Mouse (Mus musculus) ES-Bruce4 (cell line): ENCODE data around the gene Il6.

Experiments
- CTCF ChIP-seq: IDR thresholded peaks from one replicate; pipeline ENCODE4 v1.8.1; 2011; ENCODE audit warnings: low read depth, low read length
- POLR2A ChIP-seq: IDR thresholded peaks from one replicate; pipeline ENCODE4 v1.8.1; 2011; ENCODE audit warnings: low read length; ENCODE audit not compliant: insufficient read depth

GRCm38 (mm10) chr5:29994344-29994743, 18.6 kb upstream of the Il6 start:
- TF ChIP-seq CTCF (no peak), POLR2A (no peak)
